Mouse (Mus musculus): Measurements from ENCODE around the gene Zmynd10. TPM values are rescaled to one million over a fixed set of nuclear protein-coding genes. Genes with fewer than 3 reads are reported as not detected.
"Not testable (repeated sequence)": the region's sequence is repeated elsewhere in the genome, so short reads cannot be mapped to it uniquely, and the experiment has no call there.

Gene Zmynd10
- polyA plus RNA-seq, 1 experiment: 6.7 TPM

DNA sequence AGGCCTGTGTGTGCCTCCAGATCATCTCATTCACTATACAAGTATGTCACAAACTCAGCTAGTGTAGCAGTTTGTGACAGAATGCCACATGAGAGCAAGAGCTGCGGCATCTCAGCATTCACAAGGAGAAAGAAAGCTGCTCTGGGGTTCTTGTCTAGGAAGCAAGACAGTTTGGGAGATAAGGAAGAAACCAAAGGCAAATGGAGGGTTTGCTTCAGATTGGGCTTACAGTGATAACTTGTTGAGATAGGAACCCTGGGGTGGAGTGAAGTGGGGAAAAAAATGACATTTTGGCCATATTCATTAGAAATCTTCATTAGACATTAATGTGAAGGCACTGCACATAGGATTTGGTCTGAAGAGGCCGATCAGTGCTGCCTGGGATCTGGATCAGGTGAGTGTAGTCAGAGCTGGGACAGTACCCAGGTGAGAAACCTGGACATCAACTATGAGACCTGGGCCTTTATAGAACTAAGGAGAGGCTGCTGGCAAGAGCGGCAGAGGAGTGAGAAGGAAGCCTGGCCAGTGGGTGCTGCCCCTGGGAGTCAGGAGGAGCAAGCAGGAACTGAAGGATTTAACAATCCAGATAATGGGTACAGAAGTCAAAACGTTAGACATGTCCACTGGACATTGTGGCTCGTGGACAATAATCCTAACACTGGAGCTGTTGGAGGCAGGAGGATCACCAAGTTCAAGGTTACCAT is 5.7 kb downstream of the Zmynd10 start:
- H3K4me3 ChIP-seq (ENCODE audit: insufficient read depth, low read length): no peak overlapping the region
- no peak for TF ChIP-seq CTCF (IDR thresholded peaks at IDR 0.05; ENCODE audit: extremely low read depth, insufficient read depth, low read length)
- TF ChIP-seq POLR2A (IDR thresholded peaks at IDR 0.05; ENCODE audit: extremely low read depth, insufficient read depth, low read length): no peak
- peaks cover 1% of the 10 kb centered on the region; the same call in 1 of the 2 replicates for H3K4me1 ChIP-seq (ENCODE audit: control insufficient read depth, insufficient read depth, low read length)
- no peak overlapping the region for H3K27ac ChIP-seq (ENCODE audit: insufficient read depth, low read length)

DNA sequence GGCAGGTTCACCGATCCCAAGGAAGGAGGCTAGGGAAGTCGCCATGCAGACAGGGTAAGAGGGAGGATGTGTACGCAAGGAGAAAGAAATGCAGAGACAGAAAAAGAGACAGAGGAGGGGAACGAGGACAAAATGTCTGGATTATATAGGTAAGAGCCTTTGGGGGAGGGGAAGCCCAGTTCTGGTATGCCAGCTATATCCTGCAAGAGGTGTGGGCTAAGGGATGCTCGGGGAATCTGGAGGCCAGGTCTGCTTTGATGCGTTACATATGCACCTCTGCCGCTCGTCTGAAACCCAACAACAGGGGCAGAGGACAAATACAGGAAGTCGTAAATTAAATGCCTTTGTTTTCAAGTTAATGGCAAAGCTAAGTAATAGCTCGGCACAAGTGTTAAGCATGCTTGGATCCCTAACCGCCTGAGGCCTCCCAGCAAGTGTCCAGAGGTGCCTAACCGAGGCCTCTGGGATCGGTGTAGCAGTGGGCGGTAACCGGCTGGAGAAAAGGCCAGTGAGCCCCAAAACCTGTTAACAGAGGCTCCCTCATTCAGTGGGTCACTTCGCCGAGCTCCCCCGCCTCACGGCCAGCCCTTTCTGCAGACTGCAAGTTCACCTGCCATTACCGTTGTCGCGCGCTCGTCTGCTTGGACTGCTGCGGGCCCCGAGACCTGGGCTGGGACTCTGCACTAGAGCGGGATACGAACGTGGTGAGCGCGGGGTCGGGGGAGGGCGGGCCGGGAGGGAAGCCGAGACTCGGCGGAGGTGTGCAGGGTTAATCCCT is 6.6 kb downstream of the Zmynd10 start:
- H3K4me3 ChIP-seq (ENCODE audit: insufficient read depth, low read length): peak overlapping the region; percentile 66
- no peak overlapping the region for H3K27ac ChIP-seq (ENCODE audit: insufficient read depth, low read length)
- no peak for TF ChIP-seq POLR2A (IDR thresholded peaks at IDR 0.05; ENCODE audit: extremely low read depth, insufficient read depth, low read length)
- no peak for TF ChIP-seq CTCF (IDR thresholded peaks at IDR 0.05; ENCODE audit: extremely low read depth, insufficient read depth, low read length)
- peaks cover 1% of the 10 kb centered on the region; the same call in 1 of the 2 replicates for H3K4me1 ChIP-seq (ENCODE audit: control insufficient read depth, insufficient read depth, low read length)

GRCm38 (mm10) chr9:107554319-107554825 is 7.3 kb downstream of the Zmynd10 start:
- H3K4me3 ChIP-seq (ENCODE audit: insufficient read depth, low read length): peak overlapping the region; percentile 66
- peaks cover 1% of the 10 kb centered on the region; the same call in 1 of the 2 replicates for H3K4me1 ChIP-seq (ENCODE audit: control insufficient read depth, insufficient read depth, low read length)
- peak; percentile 90 for TF ChIP-seq POLR2A (IDR thresholded peaks at IDR 0.05; ENCODE audit: extremely low read depth, insufficient read depth, low read length)
- TF ChIP-seq CTCF (IDR thresholded peaks at IDR 0.05; ENCODE audit: extremely low read depth, insufficient read depth, low read length): no peak
- H3K27ac ChIP-seq (ENCODE audit: insufficient read depth, low read length): peak overlapping the region; percentile 61

DNA sequence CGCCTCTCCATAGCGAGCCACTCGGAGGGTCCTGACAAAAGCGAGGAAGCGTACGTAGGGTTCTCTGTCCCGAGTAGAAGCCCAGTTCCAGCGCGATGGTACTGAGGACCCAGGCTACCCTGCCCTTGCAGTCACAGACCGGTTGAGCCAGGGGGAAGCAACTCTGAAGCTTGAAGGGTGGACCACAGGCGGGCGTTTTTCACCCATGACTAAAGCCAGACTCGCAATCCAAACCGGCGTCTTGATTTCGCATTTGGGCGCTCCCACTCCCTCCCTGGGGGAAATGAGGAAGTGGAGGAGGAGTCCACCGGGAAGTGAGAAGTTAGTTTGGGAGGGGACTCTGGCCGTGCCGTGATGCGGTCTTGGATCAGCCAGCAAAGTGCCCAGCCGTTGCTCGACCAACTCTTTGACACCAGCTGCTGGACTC is 7.9 kb downstream of the Zmynd10 start:
- H3K4me1 ChIP-seq (ENCODE audit: control insufficient read depth, insufficient read depth, low read length): peaks cover 1% of the 10 kb centered on the region; the same call in 1 of the 2 replicates
- H3K27ac ChIP-seq (ENCODE audit: insufficient read depth, low read length): peak overlapping the region; percentile 61; the same call in 1 of the 2 replicates
- H3K4me3 ChIP-seq (ENCODE audit: insufficient read depth, low read length): peak overlapping the region; percentile 66
- TF ChIP-seq POLR2A (IDR thresholded peaks at IDR 0.05; ENCODE audit: extremely low read depth, insufficient read depth, low read length) (no peak), CTCF (IDR thresholded peaks at IDR 0.05; ENCODE audit: extremely low read depth, insufficient read depth, low read length) (no peak)

- H3K4me1 ChIP-seq (ENCODE audit: control insufficient read depth, insufficient read depth, low read length): peaks cover 1% of the 10 kb centered on the region; the same call in 1 of the 2 replicates
- TF ChIP-seq CTCF (IDR thresholded peaks at IDR 0.05; ENCODE audit: extremely low read depth, insufficient read depth, low read length): no peak
- TF ChIP-seq POLR2A (IDR thresholded peaks at IDR 0.05; ENCODE audit: extremely low read depth, insufficient read depth, low read length): no peak
- H3K27ac ChIP-seq (ENCODE audit: insufficient read depth, low read length): no peak overlapping the region
- peak overlapping the region; percentile 66 for H3K4me3 ChIP-seq (ENCODE audit: insufficient read depth, low read length)
Measured at GRCm38 (mm10) chr9:107555701-107556100, 8.6 kb downstream of the Zmynd10 start.

- TF ChIP-seq POLR2A (IDR thresholded peaks at IDR 0.05; ENCODE audit: extremely low read depth, insufficient read depth, low read length): no peak
- TF ChIP-seq CTCF (IDR thresholded peaks at IDR 0.05; ENCODE audit: extremely low read depth, insufficient read depth, low read length): no peak
- no peak overlapping the region for H3K4me3 ChIP-seq (ENCODE audit: insufficient read depth, low read length)
Measured at GRCm38 (mm10) chr9:107556346-107556745, 9.2 kb downstream of the Zmynd10 start.

GRCm38 (mm10) chr9:107563029-107563581 is 16.0 kb downstream of the Zmynd10 start, which contains the start of gene Tusc2:
Gene Tusc2 (plus strand): TSS chr9:107563255.
- Histone ChIP-seq H3K4me3 (ENCODE audit: insufficient read depth, low read length) (peak within 1 kb of the TSS; percentile 36), H3K27ac (ENCODE audit: insufficient read depth, low read length) (no peak within 1 kb of the TSS)
- no peak for TF ChIP-seq CTCF (IDR thresholded peaks at IDR 0.05; ENCODE audit: extremely low read depth, insufficient read depth, low read length)
- peak; percentile 90 for TF ChIP-seq POLR2A (IDR thresholded peaks at IDR 0.05; ENCODE audit: extremely low read depth, insufficient read depth, low read length)

More at GRCm38 (mm10) chr9:107556346-107556745, 9.2 kb downstream of the Zmynd10 start:
- Histone ChIP-seq H3K27ac (ENCODE audit: insufficient read depth, low read length) (no peak overlapping the region), H3K4me1 (ENCODE audit: control insufficient read depth, insufficient read depth, low read length) (peaks cover 1% of the 10 kb centered on the region; the same call in 1 of the 2 replicates)

GRCm38 (mm10) chr9:107565556-107565955 is 18.5 kb downstream of the Zmynd10 start:
- H3K27ac ChIP-seq (ENCODE audit: insufficient read depth, low read length); H3K4me3 ChIP-seq (ENCODE audit: insufficient read depth, low read length): not testable (repeated sequence)
- H3K4me1 ChIP-seq (ENCODE audit: control insufficient read depth, insufficient read depth, low read length): peaks cover 11% of the 10 kb centered on the region

More at GRCm38 (mm10) chr9:107563029-107563581, 16.0 kb downstream of the Zmynd10 start, which contains the start of gene Tusc2:
- peaks cover 4% of the 10 kb centered on the region; the same call in 1 of the 2 replicates for H3K4me1 ChIP-seq (ENCODE audit: control insufficient read depth, insufficient read depth, low read length)

DNA sequence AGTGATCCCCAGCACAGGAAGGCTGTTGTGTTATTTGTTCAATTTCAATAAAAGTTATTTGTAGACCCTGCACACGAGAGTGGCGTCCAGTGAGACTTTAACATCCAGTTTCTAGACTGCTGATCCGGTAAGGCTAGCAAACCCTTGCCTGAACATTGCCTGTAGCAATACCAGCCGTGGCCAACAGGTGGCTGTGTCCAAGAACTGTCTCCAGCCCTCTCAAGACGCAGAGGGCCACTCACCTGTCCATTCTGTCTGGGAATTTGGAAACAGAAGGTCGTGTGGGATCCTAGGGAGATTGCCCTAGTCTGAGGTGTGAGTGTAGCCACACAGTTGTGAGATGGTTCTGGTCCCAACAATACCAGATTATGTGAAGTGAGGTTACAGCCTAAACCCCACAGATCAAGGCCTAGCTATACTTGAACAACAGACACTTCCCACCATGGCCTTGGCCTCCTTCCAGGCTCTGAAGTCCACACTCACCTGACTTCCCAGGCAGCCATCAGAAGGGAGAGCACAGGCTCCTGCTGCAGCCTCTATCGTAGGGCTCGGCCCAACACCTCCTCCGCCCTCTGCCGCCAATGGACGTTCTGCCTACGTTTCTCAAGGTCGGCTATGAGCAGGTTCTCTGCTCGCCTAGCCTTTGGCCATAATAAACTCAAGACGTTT is 19.1 kb downstream of the Zmynd10 start:
- no peak overlapping the region for H3K4me3 ChIP-seq (ENCODE audit: insufficient read depth, low read length)
- H3K27ac ChIP-seq (ENCODE audit: insufficient read depth, low read length): peak overlapping the region; percentile 51
- peaks cover 11% of the 10 kb centered on the region for H3K4me1 ChIP-seq (ENCODE audit: control insufficient read depth, insufficient read depth, low read length)
- peak; percentile 80 for TF ChIP-seq CTCF (IDR thresholded peaks at IDR 0.05; ENCODE audit: extremely low read depth, insufficient read depth, low read length)
- TF ChIP-seq POLR2A (IDR thresholded peaks at IDR 0.05; ENCODE audit: extremely low read depth, insufficient read depth, low read length): no peak
